Mouse (Mus musculus) gastrocnemius, adult 18-20 months (tissue): ENCODE measurements around the gene Lipo1. TPM values are rescaled to one million over a fixed set of nuclear protein-coding genes. Genes with fewer than 3 reads are reported as not detected.
"Not testable (repeated sequence)": the region's sequence is repeated elsewhere in the genome, so short reads cannot be mapped to it uniquely, and the experiment has no call there.

ENCODE experiments used
- DNase-seq: peaks from one replicate; pipeline ENCODE4 v3.0.0; 2021; ENCODE audit warnings: low spot score
- long read RNA-seq, 2 experiments: library from polyadenylated mRNA; stranded (forward); transcript quantifications; one replicate each; pipeline ENCODE4 v2.0.0; 2021
- total RNA-seq, 2 experiments: library from RNA; stranded (reverse); gene quantifications; 2 replicates each; pipeline ENCODE4 v1.2.3; 2021

The Lipo1 gene
- total RNA-seq = not detected
- long read RNA-seq, experiment 1 = 0 reads
- long read RNA-seq, experiment 2 = 0 reads

GRCm38 (mm10) chr19:33787359-33787758 lies at the start of gene Lipo1:
Gene Lipo1 (minus strand): TSS chr19:33787459.
- not testable (repeated sequence) for DNase-seq

DNA sequence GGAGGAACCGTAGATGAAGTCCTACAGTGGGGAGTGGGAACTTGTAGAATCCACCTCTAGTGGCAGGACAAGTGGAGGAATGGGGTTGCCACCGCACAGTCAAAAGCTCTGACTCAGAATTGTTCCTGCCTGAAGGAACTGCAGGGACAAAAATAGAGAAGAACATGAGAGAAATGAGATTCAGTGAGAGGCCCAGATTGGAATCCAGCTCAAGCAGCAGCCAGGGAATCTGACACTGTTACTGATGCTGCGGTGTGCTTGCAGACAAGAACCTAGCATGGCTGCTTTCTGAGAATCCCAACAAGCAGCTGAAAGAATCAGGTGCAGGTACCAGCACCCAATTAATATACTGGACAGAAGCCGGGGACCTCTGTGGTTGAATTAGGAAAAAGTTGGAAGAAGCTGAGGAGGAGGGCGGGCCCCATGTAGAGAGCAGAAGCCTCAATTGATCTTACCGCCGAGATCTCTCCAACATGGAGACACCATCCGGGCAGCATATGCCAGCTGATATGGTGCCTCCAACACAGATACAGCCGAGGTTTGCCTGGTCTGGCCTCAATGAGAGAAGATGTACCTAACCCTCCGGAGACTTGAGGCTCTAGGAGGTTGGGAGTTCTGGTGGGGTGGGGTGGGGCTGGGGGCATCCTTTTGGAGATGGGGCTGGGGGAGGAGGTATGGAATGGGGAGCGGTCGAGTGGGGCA lies 532 bp downstream of the Lipo1 start:
- DNase-seq = no peak

DNA sequence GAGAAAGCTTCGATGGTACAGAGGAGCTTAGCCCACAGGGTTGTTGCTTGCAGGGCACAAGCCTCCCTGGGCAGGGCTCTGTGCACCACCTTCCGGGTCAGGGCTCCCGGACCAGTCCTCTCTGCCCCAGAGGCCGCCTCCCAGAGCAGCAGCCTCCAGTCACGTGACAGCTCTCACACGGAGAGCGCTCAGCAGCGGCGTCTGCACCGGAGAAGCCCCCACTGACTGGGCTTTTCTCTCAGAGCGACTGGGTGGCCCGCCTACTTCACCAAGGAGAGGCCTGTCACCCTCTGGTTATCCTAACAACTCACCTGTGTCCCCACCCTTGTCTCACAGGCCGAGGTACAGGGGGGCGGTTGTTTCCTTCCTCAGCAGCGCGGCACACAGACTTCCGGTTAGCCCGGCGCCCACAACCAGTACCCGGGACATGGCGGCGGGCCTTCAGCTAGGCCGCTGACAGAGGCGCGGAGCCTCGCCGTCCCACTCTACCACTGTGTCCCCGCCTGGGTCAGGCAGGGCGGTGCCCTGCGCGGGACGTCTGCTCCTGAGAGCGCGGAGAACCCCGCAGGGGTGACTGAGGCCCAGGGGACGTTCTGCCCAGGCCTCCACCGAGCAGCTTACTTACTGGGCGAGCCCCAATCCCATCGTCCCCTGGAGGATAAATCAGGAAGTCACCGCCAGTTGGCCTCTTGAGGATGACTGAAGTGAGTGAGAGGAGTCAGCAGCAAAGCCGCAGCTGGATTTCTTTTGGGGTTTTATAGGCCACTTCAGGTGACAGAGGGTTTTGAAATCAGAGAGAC lies 25.8 kb downstream of the Lipo1 start, which contains the start of gene Lipo3:
Gene Lipo3 (minus strand): TSS at position 665 of the 800 bp plus-strand sequence.
- peak; percentile 11 for DNase-seq

GRCm38 (mm10) chr19:33751259-33751658 lies 36.0 kb downstream of the Lipo1 start, which contains the start of gene Lipo2:
Gene Lipo2 (minus strand): TSS chr19:33751359.
- DNase-seq = not testable (repeated sequence)

Other genes with a start within 250 kb of the Lipo1 start
- gene Gm8978, start 162.2 kb downstream of the Lipo1 start, total RNA-seq = not detected
- gene Lipo2, start 36.1 kb downstream of the Lipo1 start, total RNA-seq = under 1 TPM; 0.14 to 0.18 TPM
- 1 to 10 TPM; 5.4 to 6.1 TPM for gene Lipo3, start 25.5 kb downstream of the Lipo1 start, total RNA-seq
- under 1 TPM in 1 of 2 experiments, not detected in 1; 0.17 TPM for gene Lipf, start 173.7 kb upstream of the Lipo1 start, total RNA-seq
- gene Lipk, start 220.8 kb upstream of the Lipo1 start, total RNA-seq = not detected